Mouse (Mus musculus) stomach, postnatal 0 days (tissue): ENCODE measurements around the gene Cacna1a.

ENCODE experiments used
- CTCF ChIP-seq: IDR thresholded peaks from 2 replicates; pipeline ENCODE4 v1.5.1; 2016; ENCODE audit warnings: antibody characterized with exemption, low read depth, mild to moderate bottlenecking, moderate library complexity
- EP300 ChIP-seq: optimal IDR thresholded peaks from 2 replicates; pipeline ENCODE3; 2016; ENCODE audit warnings: antibody characterized with exemption

DNA sequence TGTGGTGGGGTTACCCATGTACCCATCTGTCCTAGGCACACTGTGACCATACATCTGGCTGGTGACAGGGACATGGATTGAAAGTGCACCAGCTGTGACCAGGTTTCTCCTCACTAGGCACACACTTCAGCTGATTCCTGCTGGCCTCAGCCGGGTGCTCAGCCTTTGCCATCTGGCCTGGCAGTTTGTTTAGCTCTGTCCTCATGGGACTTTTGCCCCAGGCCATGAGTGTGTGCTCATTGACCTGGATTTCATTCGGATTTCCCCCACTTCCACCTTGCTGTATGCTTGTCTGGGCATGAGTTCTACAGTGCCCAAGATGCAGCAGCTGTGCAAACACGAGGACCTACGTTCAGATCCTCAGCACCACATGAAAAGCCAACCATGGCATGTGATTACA is 41.8 kb upstream of the Cacna1a start:
- TF ChIP-seq CTCF (no peak), EP300 (no peak)
